Mouse (Mus musculus): Measurements from ENCODE around the gene Pltp.

DNA sequence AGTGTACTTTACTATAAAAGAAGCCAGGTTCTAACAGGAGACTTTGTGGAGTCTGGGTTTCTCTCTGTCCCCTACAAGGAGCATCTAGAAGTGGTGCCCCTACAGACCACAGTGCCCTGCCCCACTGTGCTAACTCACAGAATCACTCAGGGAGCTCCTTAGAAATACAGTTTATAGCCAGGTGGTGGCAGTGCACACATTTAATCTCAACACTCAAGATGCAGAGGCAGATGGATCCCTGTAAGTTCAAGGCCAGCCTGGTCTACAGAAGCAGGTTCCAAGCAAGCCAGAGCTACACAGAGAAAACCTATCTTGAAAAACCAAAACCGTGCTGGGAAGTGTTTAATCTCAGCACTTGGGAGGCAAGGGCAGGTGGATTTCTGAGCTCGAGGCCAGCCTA, 63.7 kb downstream of the Pltp start:
- no peak for TF ChIP-seq CTCF (IDR thresholded peaks at IDR 0.05; ENCODE audit: low read depth)
- no peak for TF ChIP-seq EP300 (IDR thresholded peaks at IDR 0.05; ENCODE audit: low read depth)
